Mouse (Mus musculus): Measurements from ENCODE around the gene Xpc.

GRCm38 (mm10) chr6:91518454-91519020 lies 2.8 kb upstream of the Xpc start:
- no peak for TF ChIP-seq CTCF (IDR thresholded peaks at IDR 0.05; ENCODE audit: control insufficient read depth, insufficient read depth, insufficient read length)
- TF ChIP-seq MAX (IDR thresholded peaks at IDR 0.05), result no peak
- no peak for TF ChIP-seq MYOG (IDR thresholded peaks at IDR 0.05; ENCODE audit: control insufficient read depth, extremely low read depth, insufficient read length)
- no peak for TF ChIP-seq FOSL1 (IDR thresholded peaks at IDR 0.05; ENCODE audit: insufficient read depth, low read length, poor library complexity, severe bottlenecking)

Measured in C2C12 (cell line).